Mouse (Mus musculus) CD4-positive, CD25-positive, alpha-beta regulatory T cell, adult 4 months (primary cell): ENCODE measurements around the gene Acsl3. TPM values are rescaled to one million over a fixed set of nuclear protein-coding genes. Genes with fewer than 3 reads are reported as not detected.

Experiments used
- ATAC-seq: one replicate; pipeline ENCODE4 v1.8.0; 2017
- polyA plus RNA-seq, 2 experiments: library from polyadenylated mRNA; unstranded; fragments of 100-300 nt; shearing (Covaris generic); gene quantifications; one replicate each; pipeline ENCODE4 v1.2.1; 2017

The Acsl3 gene
- polyA plus RNA-seq, 2 experiments from 2014 or later, result 3.8 to 4.7 TPM

DNA sequence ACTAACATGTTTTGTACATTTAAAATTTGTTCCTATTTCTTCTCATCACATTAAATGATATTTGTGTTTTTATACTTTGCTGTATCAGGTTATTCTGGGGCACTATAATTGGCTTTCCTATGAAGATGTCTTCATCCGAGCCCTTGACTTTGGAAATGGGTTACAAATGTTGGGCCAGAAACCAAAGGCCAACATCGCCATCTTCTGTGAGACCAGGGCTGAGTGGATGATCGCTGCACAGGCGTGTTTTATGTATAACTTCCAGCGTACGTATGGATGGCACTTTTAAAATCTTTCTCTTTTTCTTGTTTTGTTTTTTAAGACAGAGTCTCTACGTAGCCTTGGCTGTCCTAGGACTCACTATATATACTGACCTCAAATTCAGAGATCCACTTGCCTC lies 30.5 kb downstream of the Acsl3 start:
- no peak for ATAC-seq

DNA sequence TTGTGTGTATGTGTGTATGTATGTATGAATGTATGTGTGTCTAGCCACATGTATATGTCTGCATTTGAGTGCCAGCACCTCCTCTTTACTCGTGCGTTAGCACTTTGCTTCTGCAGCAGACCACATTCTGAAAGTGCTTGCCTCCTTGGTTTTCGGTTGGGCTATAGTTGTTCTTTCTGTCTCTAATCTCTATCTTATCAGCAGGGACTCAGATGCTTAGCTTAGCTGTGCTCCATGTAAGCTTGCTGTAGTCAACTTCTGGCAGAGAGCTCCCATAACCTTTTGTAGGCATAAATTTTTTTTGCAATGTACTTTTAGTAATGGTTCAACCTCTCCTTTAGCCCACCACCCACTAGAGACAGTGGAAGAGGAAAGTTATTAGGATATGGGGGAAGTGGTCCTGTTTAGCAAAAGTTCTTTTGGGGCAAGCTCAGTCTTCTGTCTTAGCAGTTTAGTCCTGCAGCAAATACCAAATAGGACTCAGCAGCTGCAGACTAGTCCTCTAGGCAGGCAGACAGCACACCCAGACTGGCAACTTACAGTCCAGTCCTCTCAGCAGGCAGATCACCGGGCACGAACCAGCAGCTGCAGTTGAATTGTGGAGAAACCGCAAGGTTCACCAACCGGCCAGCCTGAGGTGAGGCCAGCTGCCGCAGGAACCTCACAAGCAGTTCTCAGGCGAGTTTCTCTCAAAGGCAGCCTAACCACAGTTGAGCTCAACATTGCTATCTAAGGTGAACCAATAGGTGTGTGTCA lies 37.1 kb downstream of the Acsl3 start:
- no peak for ATAC-seq

DNA sequence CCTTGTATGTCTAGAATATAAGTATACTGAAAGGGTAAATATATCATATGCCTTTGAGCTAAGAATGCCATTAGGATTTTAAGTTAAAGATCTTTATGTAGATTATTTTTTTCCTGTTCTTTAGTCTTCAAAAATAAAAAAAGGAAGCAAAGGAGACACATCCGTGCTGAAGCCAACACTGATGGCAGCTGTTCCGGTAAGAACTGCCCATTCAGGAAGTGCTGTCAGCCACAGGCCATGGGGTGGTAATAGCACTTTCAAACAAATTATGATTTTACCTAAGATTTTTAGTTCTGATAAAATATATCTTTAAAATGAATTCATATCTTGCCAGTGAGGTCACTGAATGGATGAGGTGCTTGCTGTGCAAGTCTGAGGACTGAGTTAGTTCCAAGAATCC lies 38.7 kb downstream of the Acsl3 start:
- ATAC-seq, result no peak

DNA sequence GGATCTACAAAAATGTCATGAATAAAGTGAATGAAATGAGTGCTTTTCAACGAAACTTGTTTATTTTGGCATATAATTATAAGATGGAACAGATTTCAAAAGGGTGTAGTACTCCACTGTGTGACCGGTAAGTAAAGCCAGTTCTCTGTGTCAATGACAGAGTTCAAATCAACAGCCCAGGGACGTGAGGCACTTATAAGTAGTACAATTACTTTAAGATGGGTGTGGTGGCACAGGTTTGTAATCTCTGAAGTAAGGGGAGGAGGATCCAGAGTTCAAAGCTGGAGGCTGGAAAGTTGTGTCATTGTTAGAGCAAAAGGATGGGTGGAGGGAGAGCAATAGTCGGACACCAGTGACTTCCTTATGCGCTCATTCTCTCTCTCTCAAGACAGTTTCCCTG lies 39.3 kb downstream of the Acsl3 start:
- no peak for ATAC-seq

DNA sequence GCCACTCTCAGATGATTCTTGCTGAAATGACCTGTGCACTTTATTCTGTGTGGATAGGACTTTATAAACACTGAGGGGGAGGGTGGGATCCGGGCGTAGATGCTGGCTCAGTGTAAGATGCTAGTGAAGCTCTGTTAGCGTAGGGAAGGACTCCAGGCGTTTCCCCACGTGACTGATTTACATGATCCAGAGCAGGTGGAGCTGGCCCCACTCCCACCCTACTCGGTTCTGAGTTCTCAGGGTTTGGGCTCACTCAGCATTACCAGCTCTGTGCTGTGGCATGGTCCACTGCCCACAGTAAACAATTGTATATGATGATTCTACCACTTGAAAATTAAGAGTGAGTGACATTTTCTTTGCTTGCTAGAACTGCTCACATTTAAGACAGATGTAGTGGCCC lies 40.5 kb downstream of the Acsl3 start:
- no peak for ATAC-seq

DNA sequence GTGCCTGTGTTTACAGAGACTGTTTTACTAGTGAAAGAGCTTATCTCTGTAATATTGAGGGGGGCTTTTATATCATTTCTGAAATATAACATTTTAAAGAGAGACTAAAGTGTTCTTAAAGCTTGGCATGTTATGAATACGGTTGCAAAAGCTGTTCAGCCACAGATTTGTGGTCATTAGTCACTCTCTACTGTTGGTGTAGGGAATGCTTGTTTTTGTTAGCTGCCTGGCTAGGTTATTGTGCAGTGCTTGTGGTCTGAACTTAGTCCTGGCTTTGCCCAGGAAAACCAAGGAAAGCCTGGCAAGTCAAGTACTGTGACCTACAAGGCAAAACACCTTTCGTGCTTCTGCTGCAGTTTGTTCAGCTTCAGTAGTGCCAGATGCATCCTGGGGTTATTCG lies 44.1 kb downstream of the Acsl3 start:
- ATAC-seq, result no peak

DNA sequence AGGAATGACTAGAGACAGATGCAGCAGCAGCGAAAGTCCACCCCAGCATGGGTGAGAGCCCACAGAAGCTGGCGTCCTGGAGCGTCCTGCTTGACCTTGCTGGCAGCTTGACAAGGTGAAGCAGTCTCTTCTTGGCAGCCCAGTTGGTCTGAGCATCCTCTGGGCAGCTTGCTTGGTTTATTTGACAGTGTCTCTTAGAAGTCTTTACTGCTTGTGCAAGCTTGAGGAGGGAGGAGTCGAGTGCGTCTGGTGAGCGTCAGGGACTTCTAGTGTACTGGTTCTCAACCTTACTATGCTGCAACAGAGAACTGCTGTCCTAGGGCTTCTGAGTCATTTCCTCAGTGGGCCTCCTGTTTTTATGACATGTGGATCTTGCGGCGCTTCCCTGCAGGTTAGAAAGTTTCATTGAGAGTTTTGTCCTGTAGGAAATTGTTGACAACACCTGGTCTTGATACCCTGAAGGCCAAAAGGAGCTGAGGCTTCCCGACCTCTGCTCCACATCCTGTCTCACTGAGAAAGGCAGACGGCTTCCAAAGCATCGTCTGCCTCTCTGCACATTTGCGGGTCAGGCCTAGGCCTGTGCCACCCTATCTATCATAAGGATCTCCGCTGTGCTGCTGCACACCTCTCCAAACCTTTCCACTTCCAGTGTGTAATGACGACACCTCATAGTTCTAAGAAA lies 44.8 kb downstream of the Acsl3 start:
- no peak for ATAC-seq

DNA sequence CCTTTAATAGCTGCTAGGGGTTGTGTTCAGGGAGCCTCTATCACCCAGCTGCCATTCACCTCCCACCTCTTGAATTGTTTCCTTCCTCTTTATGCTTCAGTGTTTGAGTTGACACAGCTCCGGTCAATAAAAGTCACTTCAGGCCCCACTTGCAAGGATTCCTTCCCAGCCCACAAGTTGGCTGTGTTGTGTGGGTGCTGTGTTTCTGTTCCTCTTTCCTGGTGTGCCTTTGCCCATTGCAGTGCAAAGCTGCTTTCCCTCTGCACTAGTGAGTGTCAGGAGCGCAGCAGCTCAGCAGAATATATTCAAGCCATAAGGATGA lies 45.3 kb downstream of the Acsl3 start:
- no peak for ATAC-seq

DNA sequence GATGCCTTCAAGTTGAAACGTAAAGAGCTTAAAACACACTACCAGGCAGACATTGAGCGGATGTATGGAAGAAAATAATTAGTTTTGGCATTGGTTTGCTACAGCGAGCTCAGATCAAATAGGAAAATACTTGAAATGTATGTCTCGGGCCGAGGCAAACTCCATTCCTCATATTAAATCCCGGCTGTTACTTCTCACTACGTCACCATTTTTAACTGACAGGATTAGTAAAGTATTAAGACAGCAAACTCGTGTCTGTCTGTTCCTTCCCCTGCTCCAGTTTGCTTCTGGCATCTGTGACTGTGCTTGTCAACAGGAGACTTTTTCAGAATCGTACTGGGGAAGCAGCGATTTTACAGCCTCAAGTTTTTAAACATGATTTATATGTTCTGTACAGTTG lies 48.7 kb downstream of the Acsl3 start:
- no peak for ATAC-seq

DNA sequence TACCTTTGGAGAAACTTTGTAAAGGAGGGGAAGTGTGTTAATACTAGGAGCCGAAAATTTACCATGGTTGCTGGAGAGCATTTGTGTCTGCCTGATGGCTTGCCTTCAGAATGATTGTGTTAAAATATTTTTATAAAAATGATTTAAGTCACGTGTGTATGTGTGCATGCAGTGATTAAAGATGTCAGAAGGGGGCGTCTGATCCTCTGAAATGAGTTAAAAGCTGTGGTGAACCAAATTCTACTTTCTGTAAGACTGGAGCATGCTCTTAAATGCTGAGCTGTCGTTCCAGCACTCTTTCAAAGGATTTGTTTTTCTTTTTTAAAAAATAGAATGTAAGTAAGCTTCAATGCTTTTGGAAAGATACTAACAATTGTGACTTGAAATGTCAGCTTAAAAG lies 49.7 kb downstream of the Acsl3 start:
- ATAC-seq, result no peak

DNA sequence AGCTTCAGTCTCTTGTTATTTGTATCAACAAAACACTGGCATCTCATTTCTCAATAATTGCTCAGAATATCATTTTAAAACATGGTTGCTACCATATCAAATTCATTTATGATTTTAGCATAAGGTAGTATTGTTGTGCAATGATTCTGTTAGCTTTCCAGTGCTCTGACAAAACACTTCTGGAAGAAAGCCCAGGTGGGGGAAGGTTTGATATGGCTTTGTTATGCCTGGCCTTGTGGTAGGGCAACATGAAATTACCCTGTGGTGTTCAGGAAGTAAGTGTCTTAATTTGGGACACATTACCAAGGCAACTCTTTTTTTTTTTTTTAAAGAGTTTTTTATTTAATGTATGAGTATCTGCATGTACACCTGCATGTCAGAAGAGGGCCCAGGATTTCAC lies 52.4 kb downstream of the Acsl3 start:
- no peak for ATAC-seq

DNA sequence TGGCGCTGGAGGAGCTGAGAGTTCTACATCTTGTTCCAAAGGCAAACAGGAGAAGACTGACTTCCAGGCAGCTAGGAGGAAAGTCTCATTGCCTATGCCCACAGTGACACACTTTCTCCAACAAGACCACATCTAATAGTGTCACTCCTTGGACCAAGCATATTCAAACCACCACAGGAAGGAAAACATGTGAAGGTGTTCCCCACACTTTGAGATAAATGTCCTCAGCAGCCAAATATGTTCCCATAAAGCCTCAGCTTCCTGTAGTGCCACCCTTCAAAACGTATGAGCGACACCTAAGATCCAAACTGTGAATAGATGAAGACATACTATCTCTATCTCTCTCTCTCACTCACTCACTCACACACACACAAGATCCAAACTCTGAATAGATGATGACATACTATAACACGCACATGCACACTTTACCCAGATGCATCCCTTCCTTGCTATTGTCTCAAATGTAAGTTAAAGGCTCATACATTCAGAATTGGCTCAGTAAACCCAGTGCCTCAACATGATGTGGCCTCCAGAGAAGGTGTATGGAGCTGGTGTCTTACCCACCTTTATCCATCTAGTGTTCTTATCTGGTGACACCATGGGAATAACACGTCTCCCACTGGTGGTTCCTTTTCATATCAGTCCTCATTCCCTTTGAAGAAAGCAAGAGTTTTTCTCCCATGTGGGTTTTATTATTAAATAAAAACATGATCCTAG lies 53.1 kb downstream of the Acsl3 start:
- no peak for ATAC-seq

DNA sequence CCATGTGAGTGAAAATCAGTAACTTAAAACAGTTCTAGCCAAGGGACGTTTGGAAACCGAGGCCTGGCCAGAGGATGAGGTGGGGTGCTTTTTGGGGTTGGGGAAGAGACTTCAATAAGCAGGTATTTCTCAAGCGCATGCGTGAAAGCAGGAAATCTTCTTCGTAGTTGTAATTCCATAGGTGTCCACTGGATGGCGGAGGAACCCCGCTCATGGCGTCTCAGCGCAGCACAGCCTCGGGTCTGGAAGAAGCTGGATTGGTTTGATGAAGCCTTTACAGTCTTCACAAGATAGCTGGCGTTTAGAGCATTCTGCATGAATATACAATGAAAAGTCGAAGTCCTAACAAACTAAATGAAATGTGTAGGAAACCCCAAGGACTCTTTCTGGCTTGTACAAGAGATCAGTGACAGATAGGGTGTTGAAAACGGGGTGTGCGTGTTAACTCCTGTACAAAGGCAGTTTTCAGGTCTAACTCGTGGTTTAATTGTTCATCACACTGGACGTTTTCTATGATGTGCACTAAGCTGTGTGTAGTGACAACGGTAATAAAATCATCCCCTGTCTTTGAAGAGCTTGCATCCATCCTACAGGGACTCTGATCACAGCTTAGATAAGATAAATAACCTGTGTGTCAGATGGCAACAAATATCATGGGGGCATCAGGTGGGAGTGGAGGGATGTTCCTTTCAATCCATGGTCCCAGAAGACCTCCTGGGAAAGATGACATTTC lies 67.0 kb downstream of the Acsl3 start:
- ATAC-seq, result peak; percentile 89

DNA sequence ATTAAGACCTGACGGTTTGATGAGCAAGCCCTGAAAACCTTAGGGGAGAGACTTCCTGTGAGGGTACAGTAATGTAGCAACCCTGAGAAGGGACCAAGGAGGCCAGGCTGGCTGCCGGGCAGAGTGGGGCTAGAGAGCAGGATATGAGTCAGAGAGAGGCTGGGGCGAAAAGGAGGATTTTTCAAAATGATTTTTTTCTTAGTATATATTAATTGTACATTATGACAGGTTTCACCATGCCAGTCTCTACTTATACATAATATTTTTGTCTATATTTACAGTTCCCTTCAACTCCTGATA lies 67.5 kb downstream of the Acsl3 start:
- peak; percentile 59 for ATAC-seq

DNA sequence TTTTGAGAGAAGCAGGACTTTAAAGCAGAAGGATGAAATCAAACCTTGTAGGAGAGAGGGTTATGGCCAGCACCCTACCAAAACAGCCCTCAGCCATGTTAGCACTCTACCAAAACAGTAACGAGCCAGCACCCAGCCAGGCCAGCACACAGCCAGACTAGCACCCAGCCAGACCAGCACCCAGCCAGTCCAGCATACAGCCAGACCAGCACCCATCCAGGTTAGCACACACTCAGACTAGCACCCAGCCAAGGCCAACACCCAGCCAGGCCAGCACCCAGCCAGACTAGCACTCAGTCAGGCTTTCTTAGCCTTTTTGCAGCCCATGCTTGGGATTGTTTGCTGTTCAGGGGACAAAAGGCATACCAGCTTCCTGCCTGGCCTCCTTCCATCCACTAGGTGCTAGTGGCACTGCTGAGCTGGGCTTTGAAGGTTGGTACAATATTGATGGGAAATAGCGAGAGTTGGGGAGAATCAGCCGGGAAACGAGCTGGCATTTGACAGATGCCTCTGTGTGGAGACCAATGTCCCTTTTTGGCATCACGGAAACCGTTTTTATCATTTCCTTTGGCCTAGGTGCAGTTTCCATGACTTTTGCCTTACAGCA lies 68.1 kb downstream of the Acsl3 start:
- no peak for ATAC-seq

DNA sequence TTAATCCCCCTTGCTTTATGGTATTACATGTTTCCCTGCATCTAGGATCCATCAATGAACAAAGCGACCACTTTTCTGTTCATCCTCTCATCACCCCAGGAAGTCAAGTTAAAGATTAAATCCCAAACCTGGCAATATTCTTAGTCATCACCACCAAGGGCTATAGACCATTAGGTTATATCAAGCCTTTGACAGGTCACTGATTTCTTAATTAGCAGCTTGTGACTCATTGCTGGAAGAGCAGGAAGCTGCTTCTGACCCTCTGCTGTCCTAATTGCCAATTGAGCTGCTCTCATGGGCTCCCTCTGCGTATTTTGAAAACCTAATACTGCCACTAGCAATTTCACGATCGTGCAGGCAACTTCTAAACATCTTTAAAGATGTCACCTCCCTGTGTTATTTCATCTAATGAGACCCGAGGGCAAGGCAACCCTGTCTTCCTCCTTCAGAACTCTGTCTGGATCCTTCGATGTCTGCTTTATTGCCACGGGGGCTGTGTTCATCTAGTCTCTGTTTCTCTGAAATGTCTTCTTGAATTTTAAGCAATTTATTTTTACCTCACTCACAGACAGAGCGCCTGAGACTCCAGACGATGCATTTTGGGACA lies 72.6 kb downstream of the Acsl3 start:
- no peak for ATAC-seq

DNA sequence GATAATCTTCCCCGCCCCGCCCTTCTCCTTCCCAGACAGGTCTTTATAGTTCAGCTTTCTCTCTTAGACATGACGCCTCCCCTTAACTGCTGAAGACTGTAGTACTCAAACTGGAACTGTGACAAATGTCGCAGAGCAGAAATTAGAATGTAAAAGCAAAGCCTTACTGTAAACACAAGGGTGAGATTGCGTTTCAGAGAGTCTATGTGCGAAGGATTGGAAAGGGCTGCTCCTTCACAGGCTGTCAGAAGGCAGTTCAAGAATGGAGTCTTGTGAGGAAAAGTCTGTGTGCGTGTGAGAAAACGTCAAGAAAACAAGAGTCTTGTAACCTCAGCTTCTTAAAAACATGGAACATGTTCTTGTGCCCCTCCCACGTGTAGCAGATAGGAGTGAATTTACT lies 74.7 kb downstream of the Acsl3 start:
- no peak for ATAC-seq

DNA sequence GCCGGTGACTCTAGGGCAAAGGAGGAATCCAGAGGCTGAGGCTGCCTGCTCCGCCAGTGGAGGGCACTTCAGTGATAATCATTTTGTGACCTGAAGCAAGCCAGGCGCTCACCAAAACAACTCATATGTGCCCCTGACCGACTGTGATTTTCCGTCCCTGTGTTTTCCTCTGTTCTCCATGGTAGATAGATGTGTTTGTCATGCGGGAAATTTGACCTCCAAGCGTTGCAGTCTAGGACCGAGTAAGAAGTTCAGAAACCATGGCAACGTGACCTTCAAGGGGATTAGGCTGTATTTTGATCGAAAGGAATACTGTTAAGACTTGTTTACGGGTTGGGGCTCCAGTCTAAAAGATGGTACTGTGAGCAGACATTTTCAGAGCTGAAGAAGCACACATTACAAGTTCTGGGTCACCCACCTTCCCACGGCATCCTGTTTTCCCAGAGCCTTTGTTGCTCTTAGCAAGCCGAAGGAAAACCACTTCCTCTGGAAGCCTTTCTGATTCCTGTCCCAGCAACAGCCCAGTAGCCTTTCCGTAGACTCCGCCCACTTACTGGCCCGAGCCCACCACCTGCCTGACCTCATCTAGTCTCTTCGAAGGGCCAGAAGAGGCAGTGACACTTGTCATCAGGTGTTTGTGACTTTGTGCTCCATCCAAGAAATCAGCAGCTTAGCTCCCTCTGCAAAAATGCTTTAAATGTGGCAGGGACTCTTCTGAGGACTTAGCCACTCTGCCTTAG lies 76.8 kb downstream of the Acsl3 start:
- no peak for ATAC-seq

DNA sequence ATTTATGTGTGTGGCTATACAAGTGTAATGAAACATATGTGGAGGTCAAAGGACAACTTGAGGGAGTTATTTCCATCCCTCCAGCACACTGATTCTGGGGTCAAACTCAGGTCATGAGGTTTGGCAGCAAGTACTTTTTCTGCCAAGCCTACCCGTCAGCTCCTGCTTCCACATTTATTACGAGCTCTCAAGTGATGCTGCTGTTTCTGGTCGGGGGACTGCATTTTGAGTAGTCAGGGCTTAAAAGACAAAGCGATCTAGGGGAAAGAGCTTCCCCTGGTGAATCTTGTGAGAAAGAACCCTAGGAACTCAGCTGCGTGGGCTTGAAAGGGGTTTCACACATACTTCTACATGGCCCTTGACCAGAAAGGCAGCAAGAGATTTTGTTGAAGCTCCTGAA lies 80.0 kb downstream of the Acsl3 start:
- no peak for ATAC-seq

DNA sequence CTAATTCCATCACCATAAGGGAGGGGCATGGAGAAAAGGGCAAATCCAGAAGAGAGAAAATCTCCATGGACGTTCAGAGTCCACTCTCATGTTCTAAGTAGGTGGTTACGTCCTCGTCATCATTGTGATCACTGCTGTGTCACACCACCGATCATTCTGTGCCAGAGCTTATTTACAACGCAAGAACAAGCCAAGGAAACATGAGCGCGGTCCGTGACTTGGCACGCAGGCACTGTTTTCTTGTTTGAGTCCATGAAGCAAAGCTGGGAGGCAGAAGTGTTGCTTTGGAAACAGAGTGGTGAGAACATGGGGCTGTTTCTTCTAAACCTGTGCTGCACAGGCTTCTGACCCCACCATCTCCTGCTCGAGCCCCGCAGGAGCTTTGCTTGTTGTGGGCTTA lies 83.1 kb downstream of the Acsl3 start:
- ATAC-seq, result no peak

DNA sequence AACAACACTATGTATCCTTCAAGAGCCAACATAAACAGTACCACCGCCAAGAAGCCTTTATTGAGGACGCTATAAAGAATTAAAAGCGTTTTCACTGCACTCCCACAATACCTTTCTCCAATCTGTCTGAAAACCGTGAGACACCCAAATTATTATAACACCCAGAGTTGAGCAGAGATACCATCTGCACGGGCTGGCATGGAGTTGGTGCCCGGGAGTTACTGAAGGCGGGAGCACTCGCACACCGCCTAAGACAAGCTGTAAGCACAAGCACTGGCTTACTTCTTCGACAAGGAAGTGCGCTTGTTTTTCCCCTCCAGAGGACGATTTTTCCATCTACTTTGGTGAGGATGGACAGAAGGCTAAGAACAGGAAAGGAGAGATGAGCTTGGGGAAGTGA lies 84.6 kb downstream of the Acsl3 start:
- no peak for ATAC-seq

DNA sequence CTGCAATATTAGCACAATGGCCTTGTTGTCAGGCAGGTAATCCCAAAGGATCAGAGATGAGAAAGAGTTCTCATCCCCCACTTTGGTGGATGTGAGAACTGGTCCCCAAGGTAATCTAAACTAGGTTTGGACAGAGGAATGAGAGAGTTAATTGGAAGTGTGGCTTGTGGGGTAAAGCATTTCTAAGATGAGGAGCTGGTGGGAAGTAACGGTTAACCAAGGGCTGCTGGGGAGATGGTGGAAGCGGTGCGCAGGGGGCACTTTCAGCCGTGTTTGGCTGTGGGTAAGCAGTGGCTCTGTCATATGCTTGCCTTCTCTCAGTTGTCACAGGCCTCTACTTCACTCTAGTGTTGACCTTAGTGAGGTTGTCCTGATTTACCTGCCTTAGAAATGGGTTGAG lies 85.7 kb downstream of the Acsl3 start:
- no peak for ATAC-seq
